Mouse (Mus musculus) kidney, adult 18-20 months (tissue): ENCODE results near the gene Aldh1l1.

Experiments used
- DNase-seq: peaks from one replicate; pipeline ENCODE4 v3.0.0; 2021

Aldh1l1 gene

GRCm38 (mm10) chr6:90509085-90509484, 22.9 kb downstream of the Aldh1l1 start:
- peak; percentile 94 for DNase-seq

GRCm38 (mm10) chr6:90512416-90512815, 26.2 kb downstream of the Aldh1l1 start:
- DNase-seq = no peak

- no peak for DNase-seq
Observed at GRCm38 (mm10) chr6:90513074-90513856, 27.0 kb downstream of the Aldh1l1 start.

GRCm38 (mm10) chr6:90514369-90514768, 28.1 kb downstream of the Aldh1l1 start:
- no peak for DNase-seq

- peak; percentile 94 for DNase-seq
Observed at GRCm38 (mm10) chr6:90514883-90515405, 28.7 kb downstream of the Aldh1l1 start.

- DNase-seq = no peak
Observed at GRCm38 (mm10) chr6:90518892-90519291, 32.7 kb downstream of the Aldh1l1 start.

GRCm38 (mm10) chr6:90519375-90519774, 33.1 kb downstream of the Aldh1l1 start:
- DNase-seq = no peak

GRCm38 (mm10) chr6:90526406-90526805, 40.2 kb downstream of the Aldh1l1 start:
- no peak for DNase-seq

- DNase-seq = no peak
Observed at GRCm38 (mm10) chr6:90529461-90530046, 43.3 kb downstream of the Aldh1l1 start.

GRCm38 (mm10) chr6:90532575-90533190, 46.5 kb downstream of the Aldh1l1 start:
- DNase-seq = no peak

- no peak for DNase-seq
Observed at GRCm38 (mm10) chr6:90533505-90533904, 47.3 kb downstream of the Aldh1l1 start.

- no peak for DNase-seq
Observed at GRCm38 (mm10) chr6:90534701-90535475, 48.7 kb downstream of the Aldh1l1 start.

- no peak for DNase-seq
Observed at GRCm38 (mm10) chr6:90536824-90537223, 50.6 kb downstream of the Aldh1l1 start.

GRCm38 (mm10) chr6:90537941-90538340, 51.7 kb downstream of the Aldh1l1 start:
- DNase-seq = peak; percentile 91

GRCm38 (mm10) chr6:90539271-90539670, 53.0 kb downstream of the Aldh1l1 start:
- no peak for DNase-seq

- no peak for DNase-seq
Observed at GRCm38 (mm10) chr6:90540520-90540919, 54.3 kb downstream of the Aldh1l1 start.

- DNase-seq = no peak
Observed at GRCm38 (mm10) chr6:90541367-90541772, 55.1 kb downstream of the Aldh1l1 start.

- DNase-seq = peak; percentile 74
Observed at GRCm38 (mm10) chr6:90544433-90544832, 58.2 kb downstream of the Aldh1l1 start.

GRCm38 (mm10) chr6:90546274-90546673, 60.0 kb downstream of the Aldh1l1 start:
- DNase-seq = no peak

- DNase-seq = peak; percentile 62
Observed at GRCm38 (mm10) chr6:90547041-90547440, 60.8 kb downstream of the Aldh1l1 start.

GRCm38 (mm10) chr6:90550161-90550912, 64.1 kb downstream of the Aldh1l1 start:
- peak; percentile 85 for DNase-seq

- DNase-seq = no peak
Observed at GRCm38 (mm10) chr6:90551251-90551650, 65.0 kb downstream of the Aldh1l1 start.
